Mouse (Mus musculus) embryonic fibroblast, embryonic 13.5 days (primary cell): ENCODE results near the gene Usp29.

Experiments used
- CTCF ChIP-seq: IDR thresholded peaks from 2 replicates; pipeline ENCODE4 v1.5.1; 2011; ENCODE audit warnings: mild to moderate bottlenecking, control low read depth, low read length, moderate library complexity, borderline replicate concordance; ENCODE audit not compliant: insufficient read depth
- POLR2A ChIP-seq: IDR thresholded peaks from 2 replicates; pipeline ENCODE4 v1.6.1; 2011; ENCODE audit warnings: low read depth, mild to moderate bottlenecking, control low read depth, low read length, moderate library complexity

- TF ChIP-seq POLR2A, result no peak
- TF ChIP-seq CTCF, result no peak
These were observed 995 bp downstream of the Usp29 start for GRCm38 (mm10) chr7:6731373-6731772.
